In the genomic region with DNA sequence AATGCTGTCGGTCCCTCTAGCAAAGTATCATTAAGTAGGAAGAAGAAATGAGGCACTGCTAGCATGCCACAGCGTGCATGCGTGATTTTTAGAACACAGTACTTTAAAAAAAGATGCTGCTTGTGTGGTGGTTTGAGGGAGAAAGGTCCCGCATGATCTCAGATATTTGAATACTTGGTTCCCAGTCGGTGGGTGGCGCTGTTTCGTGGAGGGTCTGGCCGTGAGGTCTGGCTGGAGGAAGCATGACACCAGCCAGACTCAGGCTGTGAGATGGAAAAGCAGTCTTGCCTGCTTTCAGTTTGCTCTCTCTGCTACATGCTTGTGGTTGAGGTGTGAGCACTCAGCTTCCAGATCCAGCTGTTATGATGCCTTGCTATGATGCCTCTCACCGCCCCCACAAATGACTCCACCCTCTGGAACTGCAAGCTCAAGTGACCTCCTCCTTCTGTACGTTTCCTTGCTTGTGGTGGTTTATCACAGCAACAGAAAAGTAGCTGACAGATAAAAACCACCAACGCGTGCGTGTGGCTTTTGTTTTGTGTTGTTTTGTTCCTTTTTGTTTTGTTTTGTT, we compare ENCODE assay signal across 23 mouse cellular contexts. TPM values are rescaled to one million over a fixed set of nuclear protein-coding genes. Genes with fewer than 3 reads are reported as not detected.
DNase-seq lines count a peak whose midpoint lies in the region; ATAC-seq and TF ChIP-seq lines count a peak whose summit lies in the region.
"Had no signal": no experiment of that assay in that cellular context is flagged by ENCODE, and none has a peak within 500 bp of the region (broad histone marks: within the 10 kb centered on the region; RNA-seq: fewer than 3 reads in every experiment).

No protein-coding gene starts in this region.

- H3K9ac ChIP-seq in liver, embryonic 14.5 days (replicated peaks), result no peak overlapping the region
- no peak overlapping the region for H3K9ac ChIP-seq in liver, postnatal 0 days (replicated peaks)
- H3K9ac ChIP-seq in ES-Bruce4 (ENCODE audit: low read depth, poor library complexity, severe bottlenecking), result no peak overlapping the region
- H3K9ac ChIP-seq in midbrain, embryonic 13.5 days (replicated peaks), result no peak overlapping the region
- H3K9ac ChIP-seq: hindbrain, embryonic 13.5 days; intestine, embryonic 15.5 days; limb, embryonic 13.5 days; liver, embryonic 13.5 days; midbrain, embryonic 15.5 days; stomach, embryonic 15.5 days had no signal

- H3K27ac ChIP-seq in liver, embryonic 14.5 days, result no peak overlapping the region
- no peak overlapping the region for H3K27ac ChIP-seq in liver, postnatal 0 days (ENCODE audit: low read depth)
- H3K27ac ChIP-seq in ES-Bruce4 (ENCODE audit: insufficient read depth, low read length), result no peak overlapping the region
- no peak overlapping the region for H3K27ac ChIP-seq in midbrain, embryonic 13.5 days
- H3K27ac ChIP-seq: embryonic facial prominence, embryonic 10.5 days; heart, embryonic 10.5 days; hindbrain, embryonic 13.5 days; intestine, embryonic 15.5 days; limb, embryonic 13.5 days; liver, embryonic 13.5 days; macrophage; midbrain, embryonic 15.5 days; stomach, embryonic 15.5 days had no signal

- no peak for DNase-seq in liver, embryonic 14.5 days (ENCODE audit: low read depth in 3 of 3, low spot score in 3 of 3)
- DNase-seq in liver, postnatal 0 days, result no peak
- peak; percentile 54 for DNase-seq in ZHBTc4 (ENCODE audit: low read depth, low spot score)
- DNase-seq in spleen, adult 18-20 months, result no peak
- DNase-seq in kidney, adult 11 months, result no peak
- DNase-seq: B cell, adult 2 months; cerebellum, adult 2 months; cerebellum, postnatal 36 days; liver, embryonic 13.5 days; right cerebral cortex, postnatal 14 days; thymus, adult 2 months had no signal

- 0 out of 2 replicates have a peak, but pooled peaks have one; percentile 21 for TF ChIP-seq CTCF in liver, embryonic 14.5 days (IDR thresholded peaks at IDR 0.05; ENCODE audit: low read depth)
- TF ChIP-seq CTCF in liver, postnatal 0 days (IDR thresholded peaks at IDR 0.05; ENCODE audit: low read depth), result no peak
- peak; percentile 51 for TF ChIP-seq CTCF in ES-Bruce4 (IDR thresholded peaks at IDR 0.05; ENCODE audit: low read depth, low read length)

- no peak for TF ChIP-seq POLR2A in ES-Bruce4 (IDR thresholded peaks at IDR 0.05; ENCODE audit: insufficient read depth, low read length)

- H3K4me2 ChIP-seq in liver, embryonic 14.5 days (ENCODE audit: low read depth), result no peak overlapping the region
- H3K4me2 ChIP-seq in liver, postnatal 0 days (ENCODE audit: low read depth, low read length), result no peak overlapping the region
- H3K4me2 ChIP-seq in midbrain, embryonic 13.5 days (replicated peaks), result no peak overlapping the region
- H3K4me2 ChIP-seq: hindbrain, embryonic 13.5 days; intestine, embryonic 15.5 days; limb, embryonic 13.5 days; liver, embryonic 13.5 days; midbrain, embryonic 15.5 days; stomach, embryonic 15.5 days had no signal

- no peak for TF ChIP-seq EP300 in liver, embryonic 14.5 days (IDR thresholded peaks at IDR 0.05; ENCODE audit: low read depth)
- TF ChIP-seq EP300 in liver, postnatal 0 days (IDR thresholded peaks at IDR 0.05; ENCODE audit: low read depth), result no peak
- no peak for TF ChIP-seq EP300 in ES-Bruce4 (IDR thresholded peaks at IDR 0.05; ENCODE audit: insufficient read depth, low read depth, low read length)

- no peak for ATAC-seq in liver, embryonic 14.5 days (ENCODE audit: insufficient read depth)
- no peak for ATAC-seq in liver, postnatal 0 days
- peak; percentile 87 for ATAC-seq in megakaryocyte-erythroid progenitor cell, adult 5-6 weeks (replicated peaks; ENCODE audit: low FRiP score, low TSS enrichment, poor library complexity, severe bottlenecking)
- ATAC-seq in midbrain, embryonic 13.5 days, result no peak
- ATAC-seq: intestine, embryonic 15.5 days; midbrain, embryonic 15.5 days; Patski had no signal

- no peaks in the 10 kb centered on the region for H3K4me1 ChIP-seq in liver, embryonic 14.5 days (replicated peaks; ENCODE audit: control insufficient read depth in 2 of 2, insufficient read depth in 2 of 2, low read length in 1 of 2)
- peaks cover 3% of the 10 kb centered on the region for H3K4me1 ChIP-seq in liver, postnatal 0 days (ENCODE audit: insufficient read depth)
- no peaks in the 10 kb centered on the region for H3K4me1 ChIP-seq in ES-Bruce4 (ENCODE audit: control insufficient read depth, insufficient read depth, low read length)
- no peaks in the 10 kb centered on the region for H3K4me1 ChIP-seq in midbrain, embryonic 13.5 days (replicated peaks)
- H3K4me1 ChIP-seq: heart, embryonic 10.5 days; intestine, embryonic 15.5 days; limb, embryonic 13.5 days; midbrain, embryonic 15.5 days; stomach, embryonic 15.5 days had no signal

- H3K36me3 ChIP-seq in liver, embryonic 14.5 days (replicated peaks; ENCODE audit: control insufficient read depth, insufficient read depth, low read depth), result no peaks in the 10 kb centered on the region
- H3K36me3 ChIP-seq in liver, postnatal 0 days (replicated peaks; ENCODE audit: insufficient read depth, low read length), result no peaks in the 10 kb centered on the region
- no peaks in the 10 kb centered on the region for H3K36me3 ChIP-seq in ES-Bruce4 (ENCODE audit: control insufficient read depth, insufficient read depth, low read length, poor library complexity, severe bottlenecking)
- H3K36me3 ChIP-seq in midbrain, embryonic 13.5 days, result no peaks in the 10 kb centered on the region
- H3K36me3 ChIP-seq: embryonic facial prominence, embryonic 10.5 days; heart, embryonic 10.5 days; hindbrain, embryonic 13.5 days; intestine, embryonic 15.5 days; limb, embryonic 13.5 days; liver, embryonic 13.5 days; midbrain, embryonic 15.5 days; stomach, embryonic 15.5 days had no signal

- no peaks in the 10 kb centered on the region for H3K9me3 ChIP-seq in liver, embryonic 14.5 days (ENCODE audit: control insufficient read depth, low read length)
- H3K9me3 ChIP-seq in liver, postnatal 0 days (ENCODE audit: low read length), result no peaks in the 10 kb centered on the region
- no peaks in the 10 kb centered on the region for H3K9me3 ChIP-seq in ES-Bruce4 (replicated peaks; ENCODE audit: control insufficient read depth, insufficient read depth, low read length, poor library complexity, severe bottlenecking)
- H3K9me3 ChIP-seq in midbrain, embryonic 13.5 days, result no peaks in the 10 kb centered on the region
- H3K9me3 ChIP-seq: embryonic facial prominence, embryonic 10.5 days; heart, embryonic 10.5 days; hindbrain, embryonic 13.5 days; intestine, embryonic 15.5 days; liver, embryonic 13.5 days; midbrain, embryonic 15.5 days; stomach, embryonic 15.5 days had no signal

- no peaks in the 10 kb centered on the region for H3K27me3 ChIP-seq in liver, embryonic 14.5 days (ENCODE audit: control insufficient read depth, insufficient read depth, low read length)
- H3K27me3 ChIP-seq in liver, postnatal 0 days (ENCODE audit: insufficient read depth, low read length), result no peaks in the 10 kb centered on the region
- H3K27me3 ChIP-seq in ES-Bruce4 (ENCODE audit: control insufficient read depth, insufficient read depth, low read length, poor library complexity, severe bottlenecking), result no peaks in the 10 kb centered on the region
- H3K27me3 ChIP-seq in midbrain, embryonic 13.5 days, result no peaks in the 10 kb centered on the region
- H3K27me3 ChIP-seq: hindbrain, embryonic 13.5 days; intestine, embryonic 15.5 days; limb, embryonic 13.5 days; liver, embryonic 13.5 days; midbrain, embryonic 15.5 days; Patski; stomach, embryonic 15.5 days had no signal

- H3K4me3 ChIP-seq in liver, embryonic 14.5 days (ENCODE audit: insufficient read depth in 1 of 2, low read depth in 2 of 2, low read length in 2 of 2), result no peak overlapping the region
- no peak overlapping the region for H3K4me3 ChIP-seq in liver, postnatal 0 days (ENCODE audit: low read depth, low read length)
- no peak overlapping the region for H3K4me3 ChIP-seq in ES-Bruce4 (ENCODE audit: low read depth, low read length)
- H3K4me3 ChIP-seq in midbrain, embryonic 13.5 days (replicated peaks), result no peak overlapping the region
- H3K4me3 ChIP-seq: embryonic facial prominence, embryonic 10.5 days; heart, embryonic 10.5 days; hindbrain, embryonic 13.5 days; intestine, embryonic 15.5 days; limb, embryonic 13.5 days; liver, embryonic 13.5 days; midbrain, embryonic 15.5 days; stomach, embryonic 15.5 days had no signal

- 39% methylated on average over 13 of the region's 13 CpGs for WGBS in liver, embryonic 14.5 days (ENCODE audit: insufficient replicate concordance)
- WGBS in liver, postnatal 0 days (ENCODE audit: insufficient replicate concordance), result 56% methylated on average over 13 of the region's 13 CpGs
- WGBS in midbrain, embryonic 13.5 days, result 76% methylated on average over 13 of the region's 13 CpGs

RNA-seq across cellular contexts. Expression of a gene that starts 36.5 kb away (rescaled TPM):
- 4.7 and 7.3 TPM in 2 replicates for polyA plus RNA-seq in liver, embryonic 14.5 days (2012; rRNA removed)
- polyA plus RNA-seq in liver, embryonic 14.5 days (2014; fragmentation: Nextera tagmentation; extraction: Ambion mirVana), result 3.3 and 4.6 TPM in 2 replicates
- 8.9 and 9.0 TPM in 2 replicates for polyA plus RNA-seq in liver, postnatal 0 days (2015; fragmentation: Nextera tagmentation; extraction: Ambion mirVana)
- 42.6 and 44.8 TPM in 2 replicates for polyA plus RNA-seq in ES-Bruce4 (2011; ENCODE audit: insufficient read depth, insufficient read length, low read depth, missing spikeins)
- total RNA-seq in megakaryocyte-erythroid progenitor cell, adult 5-6 weeks (2014; fragmentation: Nextera tagmentation), result 18.3 and 41.6 TPM in 2 replicates
- 30.3 and 36.2 TPM in 2 replicates for total RNA-seq in megakaryocyte-erythroid progenitor cell, adult 5-6 weeks (2017)
- 58.6 and 63.1 TPM in 2 replicates for polyA plus RNA-seq in midbrain, embryonic 13.5 days (2015; fragmentation: Nextera tagmentation; extraction: Ambion mirVana)
